Mouse (Mus musculus): ENCODE data around the gene Vps51.

The Vps51 gene

GRCm38 (mm10) chr19:6079983-6080480 is 3.0 kb upstream of the Vps51 start, which contains the start of gene Tmem262:
Tmem262 (plus strand) TSS chr19:6080033.
- DNase-seq: no peak

DNA sequence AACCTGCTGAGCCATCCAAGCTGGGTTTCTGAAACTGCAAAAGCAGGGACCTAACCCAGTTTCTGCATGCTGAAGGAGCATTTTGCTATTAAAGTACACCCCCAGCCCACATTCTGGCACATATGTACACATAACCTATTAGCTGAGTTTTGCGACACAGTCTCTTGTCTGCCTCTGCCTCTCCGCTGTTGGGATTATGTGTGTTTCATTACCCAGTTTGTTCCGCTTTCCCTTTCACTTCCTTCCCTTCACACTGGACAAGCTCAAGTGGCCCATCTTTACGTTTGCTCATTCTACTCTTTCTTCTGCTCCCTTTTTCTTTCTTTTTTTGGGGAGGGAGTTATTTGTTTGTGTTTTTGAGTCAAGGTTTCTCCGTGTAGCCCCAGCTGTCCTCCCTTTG is 3.1 kb downstream of the Vps51 start:
- DNase-seq: no peak

DNA sequence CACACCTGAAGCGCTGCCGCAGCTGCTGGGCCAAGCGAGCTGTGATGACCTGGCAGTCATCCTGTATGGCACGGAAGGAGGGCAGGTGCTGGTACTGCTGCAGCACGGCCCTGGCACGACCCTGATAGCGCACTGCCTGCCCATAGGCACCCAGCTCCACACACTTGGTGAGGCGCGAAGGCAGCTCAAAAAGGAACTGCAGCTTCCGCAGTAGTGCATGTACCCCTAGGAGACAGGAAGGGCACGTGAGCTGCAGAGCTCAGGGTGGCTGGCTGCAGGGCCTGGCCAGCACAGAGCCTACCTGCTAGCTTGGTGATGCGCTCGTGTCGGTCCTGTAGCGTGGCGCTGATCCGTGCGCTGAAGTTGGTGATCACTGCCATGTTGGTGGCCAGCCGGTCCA is 5.8 kb downstream of the Vps51 start:
- no peak for DNase-seq

DNA sequence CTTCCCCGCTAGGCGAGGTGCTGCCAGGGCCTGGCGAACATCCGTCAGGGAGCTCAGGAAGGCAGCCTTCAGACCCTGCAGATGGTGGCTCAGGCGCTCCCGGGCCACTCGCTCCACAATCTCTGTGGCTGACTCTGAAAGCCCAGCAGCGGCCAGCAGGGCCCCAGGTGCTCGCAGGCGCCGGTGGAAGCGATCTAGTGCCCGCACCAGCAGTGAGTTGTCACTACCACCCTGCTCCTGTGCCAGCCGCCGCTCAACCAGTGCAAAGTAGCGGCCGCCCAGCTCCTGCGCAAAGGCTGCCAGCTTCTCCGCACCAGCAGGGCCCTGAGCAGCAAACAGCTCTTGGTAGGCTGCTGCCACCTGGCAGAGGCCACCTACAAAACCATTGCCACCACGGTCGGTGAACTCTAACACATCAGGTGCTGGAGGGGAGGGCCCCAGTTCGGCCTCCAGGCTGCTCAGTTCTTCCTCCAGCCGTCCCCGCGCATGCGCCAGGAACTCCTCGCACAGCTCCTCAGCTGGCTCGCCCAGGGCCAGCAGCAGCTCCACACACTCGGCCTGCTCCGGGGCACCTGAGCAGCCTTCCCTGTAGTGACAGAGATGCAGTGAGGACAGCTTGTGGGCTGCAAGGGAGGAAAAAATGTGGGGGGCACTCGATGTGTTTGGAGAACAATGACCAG is 6.3 kb downstream of the Vps51 start:
- no peak for DNase-seq

GRCm38 (mm10) chr19:6069851-6070250 is 7.2 kb downstream of the Vps51 start:
- no peak for DNase-seq

DNA sequence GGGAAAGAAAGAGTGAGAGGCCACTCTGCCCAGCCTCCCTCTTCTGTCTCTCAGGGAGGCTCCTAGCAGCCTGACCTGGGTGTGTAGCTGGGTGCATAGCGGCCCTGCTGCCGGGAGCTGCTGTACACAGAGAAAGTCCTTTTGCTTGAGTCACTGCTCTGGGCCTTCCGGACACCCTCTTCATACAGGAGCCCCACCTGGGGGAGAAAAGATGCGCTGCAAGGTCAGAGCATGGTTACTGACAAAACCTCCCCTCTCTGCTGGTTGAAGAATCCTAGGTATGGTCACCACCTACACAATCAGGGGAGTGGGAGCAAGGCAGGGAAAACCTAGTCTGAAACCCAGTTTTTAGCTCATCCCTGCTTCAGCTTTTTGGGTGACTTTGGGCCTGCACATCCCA is 8.1 kb downstream of the Vps51 start:
- DNase-seq: peak in 1 of 2 experiments; percentile 41

- peak; percentile 83 to 89 for DNase-seq
Observed at GRCm38 (mm10) chr19:6067724-6068415, 9.2 kb downstream of the Vps51 start, which contains the start of gene Tm7sf2. Tm7sf2 (minus strand) TSS chr19:6068373.

DNA sequence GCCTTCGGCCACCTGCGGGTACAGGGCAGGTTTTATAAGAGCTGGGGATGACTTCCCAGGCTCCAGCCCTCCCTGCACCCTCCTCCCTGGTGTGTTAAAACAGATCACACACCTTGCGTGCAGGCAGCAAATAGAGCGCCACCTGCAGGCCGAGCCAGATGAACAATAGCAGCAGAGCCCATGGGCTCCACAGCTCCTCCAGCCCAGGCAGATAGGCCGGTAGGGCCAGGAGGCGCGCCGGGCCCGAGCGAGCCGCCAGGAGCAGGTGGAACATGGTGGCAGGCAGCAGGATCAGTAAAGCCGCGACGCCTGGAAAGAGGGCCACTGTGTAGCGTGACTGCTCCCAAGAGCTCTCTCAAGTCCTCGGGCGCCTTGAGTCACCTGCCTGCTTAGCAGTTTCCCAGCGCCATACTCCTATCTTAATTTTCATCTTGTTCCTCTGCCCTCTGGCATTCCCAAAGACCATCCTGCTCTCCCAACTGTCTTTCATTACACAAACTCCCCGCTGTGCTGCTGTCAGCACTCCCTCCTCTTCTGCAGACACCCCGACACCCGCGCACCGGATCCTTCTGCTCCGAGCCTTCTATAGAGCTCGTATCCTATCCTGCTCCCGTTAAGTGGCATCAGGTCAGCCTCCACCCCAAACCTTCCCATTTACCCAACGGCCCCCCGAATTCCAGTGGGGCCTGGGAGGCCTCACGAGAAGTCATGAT is 9.9 kb downstream of the Vps51 start:
- peak; percentile 84 for DNase-seq

DNA sequence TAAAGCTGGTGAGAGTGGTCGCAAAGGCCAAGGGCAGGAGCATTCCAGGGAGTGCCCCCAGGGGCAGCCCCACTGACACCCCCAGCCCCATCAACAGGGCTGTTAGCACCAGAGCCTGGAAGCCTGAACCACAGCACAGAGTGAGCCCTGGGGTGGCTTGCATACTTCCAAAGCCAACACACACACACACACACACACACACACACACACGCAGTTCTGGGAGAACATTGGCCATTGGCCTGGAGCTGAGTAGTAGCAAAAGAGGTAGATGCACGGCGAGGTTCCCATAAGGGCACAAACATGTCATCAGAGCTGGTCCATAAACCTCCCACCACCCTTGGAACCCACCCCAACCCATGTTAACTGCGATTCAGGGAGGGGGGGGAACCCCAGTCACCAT is 10.5 kb downstream of the Vps51 start:
- no peak for DNase-seq

DNA sequence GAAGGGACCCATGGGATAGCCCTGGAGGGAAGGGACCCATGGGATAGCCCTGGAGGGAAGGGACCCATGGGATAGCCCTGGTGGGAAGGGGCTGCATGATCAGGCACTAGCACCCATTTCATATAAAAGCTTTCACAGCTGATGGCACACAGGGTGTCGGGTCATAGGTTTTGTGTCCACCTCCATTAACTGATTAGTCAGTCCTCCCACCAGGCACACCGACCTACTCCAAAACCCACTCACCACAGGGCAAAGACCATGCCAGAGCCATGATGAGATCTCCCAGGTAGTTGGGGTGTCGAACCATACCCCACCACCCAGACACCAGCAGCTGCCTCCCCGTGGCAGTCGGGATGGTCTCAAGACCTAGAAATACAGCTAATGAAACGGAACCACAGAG is 13.9 kb downstream of the Vps51 start:
- DNase-seq: no peak

DNA sequence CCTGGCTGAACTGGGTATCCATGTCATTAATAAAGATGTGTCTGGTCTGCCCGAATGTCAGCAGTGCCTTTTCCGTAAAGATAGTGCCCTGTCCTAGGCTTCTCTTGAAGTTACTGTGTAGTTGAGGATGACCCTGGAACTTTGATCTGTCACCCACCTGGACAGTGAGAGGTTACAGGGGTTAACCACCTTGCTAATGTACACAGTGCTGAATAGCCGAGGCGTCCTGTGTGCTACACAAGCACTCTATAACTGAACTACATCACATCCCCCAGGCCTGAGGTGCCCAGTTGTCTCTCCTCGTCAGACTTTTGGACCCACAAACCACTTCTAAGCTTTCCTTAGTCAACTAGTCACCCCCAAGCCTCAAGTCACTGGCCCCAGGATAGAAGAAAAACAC is 14.6 kb downstream of the Vps51 start:
- DNase-seq: no peak

DNA sequence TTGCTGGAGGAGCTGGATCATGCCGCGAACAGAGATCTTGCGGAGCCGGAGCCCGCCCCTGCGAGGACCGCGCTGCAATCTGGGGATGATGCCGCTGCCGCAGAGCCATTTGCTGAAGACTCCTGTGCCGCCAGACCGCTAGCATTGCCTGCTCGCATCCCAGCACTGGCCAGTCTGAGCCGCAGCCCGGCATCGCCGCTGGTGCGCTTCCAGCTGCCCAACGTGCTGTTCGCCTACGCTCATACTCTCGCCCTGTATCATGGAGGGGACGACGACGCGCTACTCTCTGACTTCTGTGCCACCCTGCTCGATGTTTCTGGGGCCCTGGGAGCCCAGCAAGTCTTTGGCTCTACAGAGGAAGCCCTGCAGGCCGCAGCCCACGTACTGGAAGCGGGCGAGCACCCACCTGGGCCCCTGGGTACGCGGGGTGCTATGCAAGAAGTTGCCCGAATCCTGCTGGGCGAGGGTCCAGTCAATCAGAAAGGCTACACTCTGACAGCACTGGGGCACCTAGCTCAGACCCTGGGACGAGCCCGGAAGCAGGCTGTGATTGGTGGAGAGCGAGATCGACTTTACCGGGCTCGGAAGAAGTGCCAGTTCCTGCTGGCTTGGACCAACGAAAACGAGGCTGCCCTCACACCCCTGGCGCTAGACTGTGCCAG is 15.3 kb downstream of the Vps51 start:
- peak; percentile 72 to 77 for DNase-seq

- DNase-seq: peak; percentile 93 to 95
Observed at GRCm38 (mm10) chr19:6061021-6061533, 16.0 kb downstream of the Vps51 start, which contains the start of gene Znhit2. Znhit2 (plus strand) TSS chr19:6061192.

GRCm38 (mm10) chr19:6058966-6059365 is 18.1 kb downstream of the Vps51 start:
- DNase-seq: no peak

GRCm38 (mm10) chr19:6058513-6058912 is 18.5 kb downstream of the Vps51 start:
- DNase-seq: no peak

DNA sequence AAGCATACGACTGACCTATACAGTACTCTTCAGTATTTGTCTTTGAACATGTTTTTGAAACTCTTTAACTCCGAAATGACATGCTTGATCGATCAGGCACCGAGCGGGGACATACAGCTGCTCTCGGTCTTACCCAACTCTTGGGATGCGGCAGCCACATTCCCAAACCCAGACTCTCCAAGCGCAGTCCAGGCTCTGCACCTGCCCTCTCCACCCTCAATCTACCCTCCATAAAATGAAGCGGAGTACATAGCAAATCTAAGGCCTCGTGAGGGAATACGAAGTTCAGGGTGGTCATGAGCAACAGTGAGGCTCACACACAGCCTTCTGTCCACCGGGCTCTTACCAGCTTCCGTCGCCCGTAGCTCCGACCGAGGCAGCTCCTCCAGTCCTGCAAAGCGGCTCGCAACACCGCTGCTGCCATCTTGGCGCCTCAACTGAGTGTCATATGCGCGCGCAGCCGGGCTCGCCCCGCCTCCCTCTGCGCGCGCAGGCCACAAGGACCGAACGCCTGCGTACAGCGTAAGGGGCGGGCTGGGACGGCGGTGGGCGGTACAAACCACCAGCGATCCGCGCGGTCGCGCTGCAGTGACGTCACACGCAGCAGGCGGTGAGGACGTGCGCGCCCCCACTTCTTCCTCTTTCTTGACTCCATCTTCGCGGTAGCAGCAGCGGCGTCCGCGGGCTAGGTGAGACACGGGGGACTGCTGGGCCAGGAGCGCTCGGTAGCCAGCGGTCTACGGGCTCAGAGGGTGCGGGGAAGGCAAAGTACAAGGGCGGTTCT is 19.5 kb downstream of the Vps51 start, which contains the start of the genes Mrpl49 and Fau:
Gene Mrpl49, minus strand, starts transcription at position 473 of the 784 bp plus-strand sequence.
Gene Fau, plus strand, starts transcription at position 532 of the 784 bp plus-strand sequence.
- DNase-seq: peak; percentile 99

- DNase-seq: no peak
Observed at GRCm38 (mm10) chr19:6056696-6057095, 20.3 kb downstream of the Vps51 start.

GRCm38 (mm10) chr19:6054296-6054695 is 22.7 kb downstream of the Vps51 start:
- DNase-seq: no peak

GRCm38 (mm10) chr19:6052516-6052915 is 24.5 kb downstream of the Vps51 start:
- no peak for DNase-seq

DNA sequence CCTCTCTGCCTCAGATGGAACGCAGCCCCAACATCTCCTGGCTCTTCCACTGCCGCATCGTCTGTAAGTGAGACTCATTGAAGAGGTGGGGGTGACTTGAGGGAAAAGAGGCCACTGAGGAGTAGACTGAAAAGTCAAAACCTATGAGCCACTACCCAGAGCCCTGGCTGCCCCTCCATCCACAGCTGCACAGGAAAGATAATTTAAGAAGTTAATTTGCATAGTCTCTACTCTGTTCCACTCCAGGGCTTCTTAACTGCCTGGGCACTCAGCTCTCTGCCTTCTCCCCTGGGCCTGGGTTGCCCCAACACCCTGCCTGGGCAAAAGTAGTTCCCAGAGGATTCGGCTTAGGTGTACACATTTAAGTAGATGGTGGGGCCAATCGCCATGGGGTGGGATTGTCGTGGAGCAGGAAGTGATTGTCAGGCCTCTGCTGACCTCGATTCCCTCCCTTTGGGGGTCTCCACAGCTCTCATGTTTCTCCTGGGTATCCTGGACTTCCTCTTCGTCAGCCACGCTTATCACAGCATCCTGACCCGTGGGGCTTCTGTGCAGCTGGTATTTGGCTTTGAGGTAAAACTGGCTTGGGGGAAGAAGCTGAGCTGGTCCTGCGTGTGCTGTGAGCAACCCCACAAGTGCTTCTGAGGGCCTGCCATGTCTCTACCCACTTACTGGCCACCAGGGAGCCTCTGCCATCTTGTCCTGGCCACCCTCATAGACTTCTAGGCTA is 28.2 kb downstream of the Vps51 start:
- DNase-seq: no peak

GRCm38 (mm10) chr19:6047899-6048166 is 29.2 kb downstream of the Vps51 start:
- no peak for DNase-seq
